Mouse (Mus musculus) lung, embryonic 14.5 days (tissue): Measurements from ENCODE around the gene Rnf4. TPM values are rescaled to one million over a fixed set of nuclear protein-coding genes. Genes with fewer than 3 reads are reported as not detected.
A peak's percentile ranks its signal among the peaks of the same experiment; 100 is the strongest.

Experiments
- ATAC-seq: fragments of 200-750 bp; cut with Nextera tagmentation; 2 replicates; pipeline ENCODE4 v1.8.0; 2017; ENCODE audit warnings: mild to moderate bottlenecking, moderate TSS enrichment, moderate library complexity; ENCODE audit not compliant: insufficient read depth
- DNase-seq: peaks from one replicate; pipeline ENCODE4 v3.0.0-alpha.2; 2015
- H3K27ac ChIP-seq: fragments of 300-500 bp; sonication (generic); 2 replicates; pipeline ENCODE4 v1.5.1; 2014; ENCODE audit warnings: low read depth, mild to moderate bottlenecking, moderate library complexity
- H3K27me3 ChIP-seq: fragments of 300-500 bp; sonication (generic); 2 replicates; pipeline ENCODE4 v1.6.1; 2014; ENCODE audit warnings: low read length, control low read depth; ENCODE audit not compliant: insufficient read depth
- H3K36me3 ChIP-seq: fragments of 300-500 bp; sonication (generic); 2 replicates; pipeline ENCODE4 v1.6.1; 2014; ENCODE audit warnings: control low read depth; ENCODE audit not compliant: insufficient read depth
- H3K4me1 ChIP-seq: fragments of 300-500 bp; sonication (generic); 2 replicates; pipeline ENCODE4 v1.6.1; 2014; ENCODE audit warnings: antibody characterized with exemption, control low read depth; ENCODE audit not compliant: insufficient read depth
- H3K4me2 ChIP-seq: fragments of 300-500 bp; sonication (generic); 2 replicates; pipeline ENCODE4 v1.6.1; 2014; ENCODE audit warnings: mild to moderate bottlenecking
- H3K4me3 ChIP-seq: fragments of 300-500 bp; sonication (generic); 2 replicates; pipeline ENCODE4 v1.5.1; 2014; ENCODE audit warnings: low read depth, low read length
- H3K9ac ChIP-seq: fragments of 300-500 bp; sonication (generic); 2 replicates; pipeline ENCODE4 v1.6.1; 2014
- H3K9me3 ChIP-seq: fragments of 300-500 bp; sonication (generic); 2 replicates; pipeline ENCODE4 v1.6.1; 2016; ENCODE audit warnings: low read depth, low read length, control low read depth
- CTCF ChIP-seq: IDR thresholded peaks from 2 replicates; pipeline ENCODE4 v1.5.1; 2016; ENCODE audit warnings: antibody characterized with exemption, low read depth
- WGBS: fragments of 180-500 bp; shearing (Covaris S2); extraction: QIAGEN DNeasy Blood & Tissue Kit; methylation state at CpG from one replicate; pipeline ENCODE4 v1.1.7; 2014; 5-methylcytosine and 5-hydroxymethylcytosine counted together
- polyA plus RNA-seq: library from polyadenylated mRNA; unstranded; fragments of >200 nt; fragmentation: Nextera tagmentation; extraction: Ambion mirVana; gene quantifications from 2 replicates; pipeline ENCODE4 v1.2.1, GENCODE M21; 2014

Gene Rnf4
- polyA plus RNA-seq, 1 experiment from 2014 or later: 196 TPM

DNA sequence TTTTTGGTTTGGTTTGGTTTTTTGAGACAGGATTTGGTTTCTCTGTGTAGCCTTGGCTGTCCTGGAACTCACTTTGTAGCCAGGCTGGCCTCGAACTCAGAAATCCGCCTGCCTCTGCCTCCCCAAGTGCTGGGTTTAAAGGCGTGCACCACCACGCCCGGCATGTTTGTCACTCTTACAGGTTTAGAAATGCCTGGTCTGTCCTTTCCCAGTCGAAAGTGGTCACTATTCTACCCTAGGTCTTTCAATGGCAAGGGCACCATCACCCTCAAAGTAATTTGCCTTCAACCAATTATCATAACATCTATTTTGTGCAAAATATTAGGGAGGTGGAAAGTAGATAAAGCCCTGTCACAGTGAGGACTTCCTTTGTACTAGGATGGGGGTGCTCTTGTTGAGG is 4.2 kb downstream of the Rnf4 start:
- Histone ChIP-seq H3K4me1 (peaks cover 7% of the 10 kb centered on the region; the same call in 1 of the 2 replicates), H3K27ac (no peak overlapping the region), H3K9me3 (no peaks in the 10 kb centered on the region), H3K27me3 (no peaks in the 10 kb centered on the region), H3K9ac (no peak overlapping the region), H3K4me3 (no peak overlapping the region), H3K36me3 (peaks cover 23% of the 10 kb centered on the region), H3K4me2 (no peak overlapping the region)
- ATAC-seq (no peak), DNase-seq (no peak)
- 94% methylated on average over 6 of the region's 6 CpGs for WGBS
- TF ChIP-seq CTCF: no peak

DNA sequence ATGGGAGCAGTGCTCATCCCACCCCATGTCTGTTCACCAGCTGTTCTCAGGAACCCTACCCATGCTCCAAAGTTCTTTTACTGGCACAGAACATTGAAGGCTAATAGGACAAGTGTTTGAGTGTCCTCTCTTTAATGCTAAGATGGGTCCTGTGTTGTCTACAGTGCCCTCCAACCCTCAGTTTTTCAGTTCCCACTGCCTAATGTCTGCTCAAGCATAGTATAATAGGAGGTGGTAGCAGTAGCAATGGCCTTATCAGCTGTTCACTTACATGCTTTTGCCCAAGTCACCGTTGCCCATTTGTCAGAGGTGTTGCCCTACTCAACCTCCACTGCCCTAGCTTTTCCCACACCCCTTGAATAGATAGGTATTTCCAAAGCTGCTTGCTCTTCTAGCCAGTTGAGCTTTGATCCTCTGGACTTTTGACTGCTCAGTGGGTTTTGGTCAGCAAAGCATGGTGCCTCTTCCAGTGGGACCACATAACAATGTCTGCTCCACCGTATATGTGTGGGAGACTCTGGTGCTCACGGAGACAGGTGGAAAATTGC is 16.1 kb downstream of the Rnf4 start:
- Histone ChIP-seq H3K36me3 (peaks cover 95% of the 10 kb centered on the region), H3K27ac (no peak overlapping the region), H3K27me3 (no peaks in the 10 kb centered on the region), H3K4me1 (no peaks in the 10 kb centered on the region), H3K4me2 (no peak overlapping the region), H3K9me3 (no peaks in the 10 kb centered on the region), H3K4me3 (no peak overlapping the region), H3K9ac (no peak overlapping the region)
- ATAC-seq (no peak), DNase-seq (no peak)
- no peak for TF ChIP-seq CTCF
- 94% methylated on average over 3 of the region's 3 CpGs for WGBS

DNA sequence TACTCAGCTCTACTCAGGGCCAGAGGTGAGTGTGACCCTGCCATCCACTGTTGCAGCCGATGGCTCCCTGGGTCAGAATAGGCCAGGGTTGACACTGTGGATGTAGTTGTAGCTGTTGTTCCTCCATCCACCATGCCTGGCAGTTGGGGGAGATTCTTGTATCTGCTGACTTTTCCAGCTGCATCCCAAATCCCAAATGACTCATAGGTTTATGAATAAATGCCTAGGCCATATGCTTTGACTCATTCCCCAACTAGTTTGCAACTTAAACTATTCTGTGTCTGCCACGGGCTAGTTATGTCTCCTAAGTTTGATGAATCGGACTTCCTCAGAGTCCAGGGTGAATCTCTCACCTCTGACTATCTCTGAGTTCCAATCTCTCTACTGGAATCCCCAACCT is 24.2 kb downstream of the Rnf4 start:
- Histone ChIP-seq H3K36me3 (peaks cover 78% of the 10 kb centered on the region), H3K4me1 (no peaks in the 10 kb centered on the region), H3K9me3 (no peaks in the 10 kb centered on the region), H3K4me2 (no peak overlapping the region), H3K9ac (no peak overlapping the region), H3K27me3 (no peaks in the 10 kb centered on the region), H3K27ac (no peak overlapping the region), H3K4me3 (no peak overlapping the region)
- WGBS: 89% methylated on average over 3 of the region's 3 CpGs
- no peak for TF ChIP-seq CTCF
- ATAC-seq (no peak), DNase-seq (no peak)

DNA sequence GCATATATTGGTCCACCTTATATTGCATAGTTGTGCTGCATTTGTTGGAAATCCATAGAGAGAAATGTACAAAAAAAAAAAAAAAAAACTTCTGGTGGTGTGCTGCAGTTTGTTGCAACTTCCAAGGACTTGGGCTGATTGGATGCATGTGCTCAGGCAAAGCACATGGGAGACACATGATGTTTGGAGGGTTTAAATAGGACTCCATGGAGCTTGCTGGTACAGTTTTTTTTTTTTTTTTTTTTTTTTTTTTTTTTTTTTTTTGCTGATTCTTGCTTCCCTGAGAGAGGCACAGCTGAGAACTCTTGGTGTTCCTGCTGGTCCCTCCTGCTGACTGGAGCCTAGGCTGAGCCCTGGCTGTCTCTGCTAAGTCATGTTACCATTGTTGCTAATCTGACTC is 27.0 kb downstream of the Rnf4 start:
- Histone ChIP-seq H3K9me3 (no peaks in the 10 kb centered on the region), H3K9ac (no peak overlapping the region), H3K27ac (no peak overlapping the region), H3K4me2 (no peak overlapping the region), H3K27me3 (no peaks in the 10 kb centered on the region), H3K4me3 (no peak overlapping the region), H3K4me1 (no peaks in the 10 kb centered on the region), H3K36me3 (peaks cover 56% of the 10 kb centered on the region)
- ATAC-seq (no peak), DNase-seq (no peak)
- no peak for TF ChIP-seq CTCF

DNA sequence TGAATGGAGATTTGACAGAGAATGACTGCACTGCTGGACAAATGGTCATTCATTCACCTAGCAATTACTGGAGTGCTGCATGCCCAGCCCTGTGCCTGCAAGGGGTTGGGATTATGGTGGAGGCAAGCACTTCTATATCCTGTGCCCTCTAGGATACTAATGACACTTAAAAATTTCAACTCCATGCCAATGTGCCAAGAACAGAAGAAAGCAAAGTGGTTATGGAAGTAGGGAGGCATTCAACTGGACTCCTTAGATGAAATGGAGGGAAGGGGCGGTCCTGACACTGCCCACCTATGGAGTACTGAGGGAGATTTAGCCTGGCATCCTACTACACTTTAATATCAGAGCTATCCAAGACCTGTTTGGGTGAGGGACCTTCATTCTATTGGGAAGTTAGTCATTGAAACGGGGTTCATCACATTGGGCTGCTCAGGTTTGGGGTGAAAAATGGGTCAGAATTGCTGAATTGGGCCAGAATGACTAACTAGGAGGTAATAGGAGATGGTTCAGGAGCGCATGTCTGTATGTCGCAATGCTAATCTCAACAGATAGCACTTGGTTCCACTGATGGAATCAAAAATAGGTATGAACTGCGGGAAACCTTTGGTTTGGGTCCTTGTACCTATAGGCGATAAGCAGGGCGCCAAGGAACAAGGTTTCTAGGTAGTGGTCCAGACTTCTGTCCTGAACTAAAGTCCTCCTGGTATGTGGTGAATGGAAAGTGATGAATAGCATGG is 32.6 kb downstream of the Rnf4 start:
- no peak for TF ChIP-seq CTCF
- Histone ChIP-seq H3K27ac (peak overlapping the region; percentile 54), H3K9me3 (no peaks in the 10 kb centered on the region), H3K27me3 (no peaks in the 10 kb centered on the region), H3K4me1 (peaks cover 14% of the 10 kb centered on the region; the same call in 1 of the 2 replicates), H3K4me2 (peak overlapping the region; percentile 64), H3K9ac (peak overlapping the region; percentile 67), H3K36me3 (0 out of 2 replicates have a peak, but pooled peaks cover 8% of the 10 kb centered on the region), H3K4me3 (peak overlapping the region; percentile 91)
- no peak for ATAC-seq
- no peak for DNase-seq
- WGBS: 63% methylated on average over 7 of the region's 7 CpGs

DNA sequence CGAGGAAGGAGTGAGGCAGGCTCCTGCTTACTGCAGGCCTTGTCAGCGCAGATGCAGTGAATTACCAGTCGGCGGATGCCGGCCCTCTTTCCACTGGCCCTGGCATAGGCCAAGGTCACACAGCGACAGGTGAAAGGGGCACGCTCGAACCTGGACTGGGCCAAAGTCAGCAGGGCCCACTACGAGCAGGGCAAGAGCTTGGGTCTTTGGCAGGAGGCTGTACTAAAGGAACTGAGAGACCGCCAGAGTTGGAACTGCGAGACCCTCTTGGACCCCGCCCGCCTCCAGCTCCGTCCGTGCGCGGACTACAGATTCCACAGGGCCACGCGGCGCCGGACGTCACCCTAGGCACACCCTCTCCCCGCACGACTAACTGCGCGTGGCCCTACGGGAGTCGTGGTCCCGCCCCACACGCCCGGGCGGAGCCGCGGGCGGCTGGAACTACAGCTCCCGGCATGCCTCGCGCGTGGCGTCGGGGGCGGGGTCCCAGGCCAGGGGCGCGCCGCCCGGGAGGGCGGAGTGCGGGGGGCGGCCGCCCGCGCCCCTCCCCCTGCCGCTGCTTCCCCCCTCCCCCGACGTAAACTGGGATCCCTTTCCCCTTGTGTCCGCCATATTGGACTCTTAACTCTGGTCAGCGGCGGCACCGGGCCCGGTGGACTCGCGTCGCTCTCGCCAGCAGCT is 33.4 kb downstream of the Rnf4 start, which contains the start of gene Fam193a:
Gene Fam193a, plus strand, starts transcription at position 593 of the 681 bp plus-strand sequence.
- Histone ChIP-seq H3K27ac (peak within 1 kb of the TSS; percentile 63), H3K4me1 (peaks cover 14% of the 10 kb centered on the region; the same call in 1 of the 2 replicates), H3K27me3 (no peaks in the 10 kb centered on the region), H3K9ac (peak within 1 kb of the TSS; percentile 97), H3K9me3 (no peaks in the 10 kb centered on the region), H3K4me2 (peak within 1 kb of the TSS; percentile 81), H3K4me3 (peak within 1 kb of the TSS; percentile 91), H3K36me3 (0 out of 2 replicates have a peak, but pooled peaks cover 8% of the 10 kb centered on the region)
- peak; percentile 100 for ATAC-seq
- under 1% methylated on average over 43 of the region's 64 CpGs for WGBS
- peak; percentile 99 for DNase-seq
- TF ChIP-seq CTCF: no peak
